Mouse (Mus musculus) adrenal gland, adult 18-20 months (tissue): Measurements from ENCODE around the gene Dhrs3. TPM values are rescaled to one million over a fixed set of nuclear protein-coding genes. Genes with fewer than 3 reads are reported as not detected.

Experiments used
- DNase-seq, 2 experiments: peaks; one replicate each; pipeline ENCODE4 v3.0.0; 2021 to 2022; ENCODE audit warnings: low spot score in 2 of 2
- total RNA-seq, 2 experiments: library from RNA; stranded (reverse); gene quantifications; 1 replicate in 1 of 2; 2 replicates in 1 of 2; pipeline ENCODE4 v1.2.3; 2021

The Dhrs3 gene
- total RNA-seq, 2 experiments from 2014 or later = 101 to 111 TPM

GRCm38 (mm10) chr4:144936563-144937154, 44.0 kb downstream of the Dhrs3 start:
- no peak for DNase-seq

- DNase-seq = no peak
Observed at GRCm38 (mm10) chr4:144939847-144940411, 47.3 kb downstream of the Dhrs3 start.

- DNase-seq = no peak
Observed at GRCm38 (mm10) chr4:144940796-144941462, 48.3 kb downstream of the Dhrs3 start.

GRCm38 (mm10) chr4:144942433-144942832, 49.8 kb downstream of the Dhrs3 start:
- DNase-seq = no peak

- no peak for DNase-seq
Observed at GRCm38 (mm10) chr4:144943273-144943672, 50.6 kb downstream of the Dhrs3 start.

GRCm38 (mm10) chr4:144947738-144948390, 55.2 kb downstream of the Dhrs3 start:
- DNase-seq = peak; percentile 66 to 73

- peak; percentile 35 to 55 for DNase-seq
Observed at GRCm38 (mm10) chr4:144949441-144950326, 57.1 kb downstream of the Dhrs3 start.

- no peak for DNase-seq
Observed at GRCm38 (mm10) chr4:144950327-144950711, 57.7 kb downstream of the Dhrs3 start.

GRCm38 (mm10) chr4:144950883-144951282, 58.3 kb downstream of the Dhrs3 start:
- no peak for DNase-seq

GRCm38 (mm10) chr4:144951859-144952258, 59.2 kb downstream of the Dhrs3 start:
- DNase-seq = no peak

- no peak for DNase-seq
Observed at GRCm38 (mm10) chr4:144953421-144953820, 60.8 kb downstream of the Dhrs3 start.

GRCm38 (mm10) chr4:144955863-144956262, 63.2 kb downstream of the Dhrs3 start:
- DNase-seq = no peak

- no peak for DNase-seq
Observed at GRCm38 (mm10) chr4:144956293-144956692, 63.7 kb downstream of the Dhrs3 start.

- peak; percentile 43 to 48 for DNase-seq
Observed at GRCm38 (mm10) chr4:144957186-144957585, 64.6 kb downstream of the Dhrs3 start.

- DNase-seq = peak in 1 of 2 experiments; percentile 39
Observed at GRCm38 (mm10) chr4:144957721-144958120, 65.1 kb downstream of the Dhrs3 start.

- peak; percentile 80 to 84 for DNase-seq
Observed at GRCm38 (mm10) chr4:144960188-144960904, 67.7 kb downstream of the Dhrs3 start.

- no peak for DNase-seq
Observed at GRCm38 (mm10) chr4:144961232-144961631, 68.6 kb downstream of the Dhrs3 start.

GRCm38 (mm10) chr4:144961696-144962095, 69.1 kb downstream of the Dhrs3 start:
- DNase-seq = no peak

- DNase-seq = no peak
Observed at GRCm38 (mm10) chr4:144965255-144965654, 72.6 kb downstream of the Dhrs3 start.

- no peak for DNase-seq
Observed at GRCm38 (mm10) chr4:144968371-144968770, 75.7 kb downstream of the Dhrs3 start.
